Mouse (Mus musculus): ENCODE data around the gene Sp9.

Gene Sp9

GRCm38 (mm10) chr2:73271459-73272161 lies at the start of gene Sp9:
TSS of gene Sp9 (plus strand) at chr2:73271925.
- DNase-seq: peak; percentile 55

DNA sequence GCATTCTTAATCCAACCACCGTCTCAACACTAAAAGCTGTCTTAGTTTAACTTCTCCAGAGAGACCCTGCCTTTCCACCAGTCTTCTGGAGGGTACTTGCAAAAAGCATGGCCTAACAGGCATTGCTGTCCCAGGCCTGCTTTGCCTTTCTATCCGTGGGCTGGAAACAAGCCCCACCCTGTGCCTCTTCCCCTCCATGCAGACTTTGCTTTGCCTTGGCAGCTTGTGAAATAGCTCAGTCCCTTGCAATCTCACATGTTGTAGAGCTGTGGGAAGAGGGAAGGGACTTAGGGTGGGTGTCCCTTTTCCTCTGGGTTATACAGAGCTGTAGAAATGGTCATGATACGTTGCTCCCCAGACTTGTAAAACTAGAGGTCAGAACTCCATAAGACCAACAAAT lies 40.6 kb upstream of the Sp9 start:
- DNase-seq: no peak

GRCm38 (mm10) chr2:73241299-73241698 lies 30.4 kb upstream of the Sp9 start:
- no peak for DNase-seq

DNA sequence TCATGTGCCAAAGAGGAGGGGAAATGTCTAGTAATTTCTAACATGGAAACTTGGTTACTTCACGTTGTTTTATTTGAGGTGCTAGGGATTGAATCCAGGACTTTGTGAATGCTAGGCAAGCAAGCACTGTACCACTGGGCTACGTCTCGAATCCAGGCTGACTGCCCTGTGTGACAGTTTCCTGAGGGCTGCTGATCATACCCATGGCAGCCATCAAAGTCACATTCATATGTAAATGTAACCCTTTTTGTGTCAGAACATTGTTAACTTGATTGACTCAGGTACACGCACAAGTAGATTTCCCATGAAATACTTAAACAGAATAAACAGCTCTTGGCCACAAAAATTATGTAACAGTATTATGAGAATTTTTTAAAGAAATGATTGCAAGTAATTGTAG lies 23.0 kb upstream of the Sp9 start:
- no peak for DNase-seq

DNA sequence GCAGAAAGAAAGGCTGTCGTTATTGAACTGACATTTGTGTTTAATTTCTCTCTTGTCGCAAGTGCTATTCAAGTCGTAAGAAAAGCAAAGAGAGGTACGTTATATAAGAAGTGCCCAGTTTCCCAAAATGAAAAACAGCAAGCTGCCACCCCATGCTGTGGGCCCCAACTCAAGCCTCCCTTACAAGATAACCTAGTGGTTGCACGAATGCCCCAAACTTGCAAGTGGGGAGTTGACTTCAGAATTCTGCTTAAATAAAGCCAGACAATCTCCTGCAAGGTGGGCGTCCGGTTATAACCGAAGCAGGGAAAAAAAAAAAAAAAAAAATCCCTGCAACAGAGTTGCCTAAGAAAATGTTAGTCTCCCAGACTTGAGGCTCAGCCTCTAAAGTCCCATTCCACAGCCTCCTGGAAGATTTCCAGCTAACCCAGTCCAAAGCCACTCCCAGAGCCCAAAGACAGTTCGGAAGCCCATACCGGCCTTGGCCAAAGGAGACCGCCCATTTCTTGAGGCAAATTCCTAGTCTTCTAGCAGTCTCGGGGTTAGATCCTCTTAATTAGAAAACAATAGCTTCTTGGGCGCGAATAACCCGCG lies 8.5 kb upstream of the Sp9 start:
- DNase-seq: no peak

- DNase-seq: no peak
These were observed 7.7 kb upstream of the Sp9 start for GRCm38 (mm10) chr2:73263794-73264610.

DNA sequence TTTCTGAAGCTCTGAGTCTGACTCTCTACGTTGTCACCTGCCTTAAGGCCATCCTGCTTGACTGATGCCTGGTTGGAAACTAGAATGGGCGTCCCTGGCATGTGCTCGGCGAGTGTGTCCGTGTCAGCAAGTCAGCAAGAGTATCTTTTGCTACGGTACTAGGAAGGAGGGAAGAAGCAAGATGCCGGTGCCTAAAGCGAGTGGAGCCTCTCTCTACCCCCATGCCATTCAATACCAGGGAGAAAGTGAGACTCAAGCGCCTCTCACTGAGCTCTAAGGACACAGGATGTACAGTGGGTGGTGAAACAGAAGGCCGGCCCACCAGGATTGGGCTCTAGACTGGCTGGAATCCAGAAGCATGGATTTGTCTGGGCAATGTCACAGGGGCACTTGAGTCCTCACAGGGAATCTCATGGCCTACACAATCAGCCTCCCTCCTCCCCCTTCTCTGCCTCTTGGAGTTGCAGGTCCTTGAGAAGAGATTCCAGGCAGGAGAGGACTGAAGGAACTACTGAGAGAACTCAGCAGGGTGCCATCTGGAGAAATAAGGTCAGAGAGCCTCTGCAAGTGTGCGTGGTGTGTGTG lies 7.0 kb upstream of the Sp9 start:
- DNase-seq: no peak

GRCm38 (mm10) chr2:73266011-73266410 lies 5.7 kb upstream of the Sp9 start:
- DNase-seq: no peak

- no peak for DNase-seq
These were observed 5.1 kb upstream of the Sp9 start for GRCm38 (mm10) chr2:73266623-73267022.

DNA sequence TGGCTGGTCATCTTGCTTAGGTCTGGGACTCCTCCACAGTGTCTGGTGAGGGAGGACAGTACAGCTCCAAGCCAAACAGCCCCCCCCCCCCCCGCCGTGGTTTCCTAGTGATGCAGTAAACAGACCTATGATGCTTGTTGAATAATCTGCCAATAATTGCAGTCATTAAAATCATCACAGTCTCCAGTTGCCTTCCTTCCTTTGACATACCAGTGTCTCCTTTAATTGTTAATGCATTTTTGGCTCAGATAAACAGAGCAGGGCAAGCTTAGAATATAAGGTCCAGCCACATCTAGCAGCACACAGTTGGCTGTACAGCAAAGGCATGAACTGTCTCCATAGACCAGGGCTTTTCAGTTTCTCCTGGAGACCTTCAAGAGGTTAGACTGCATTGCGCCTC lies 4.5 kb upstream of the Sp9 start:
- no peak for DNase-seq

- DNase-seq: no peak
These were observed 3.9 kb upstream of the Sp9 start for GRCm38 (mm10) chr2:73267818-73268217.

- no peak for DNase-seq
These were observed 3.4 kb upstream of the Sp9 start for GRCm38 (mm10) chr2:73268281-73268680.

DNA sequence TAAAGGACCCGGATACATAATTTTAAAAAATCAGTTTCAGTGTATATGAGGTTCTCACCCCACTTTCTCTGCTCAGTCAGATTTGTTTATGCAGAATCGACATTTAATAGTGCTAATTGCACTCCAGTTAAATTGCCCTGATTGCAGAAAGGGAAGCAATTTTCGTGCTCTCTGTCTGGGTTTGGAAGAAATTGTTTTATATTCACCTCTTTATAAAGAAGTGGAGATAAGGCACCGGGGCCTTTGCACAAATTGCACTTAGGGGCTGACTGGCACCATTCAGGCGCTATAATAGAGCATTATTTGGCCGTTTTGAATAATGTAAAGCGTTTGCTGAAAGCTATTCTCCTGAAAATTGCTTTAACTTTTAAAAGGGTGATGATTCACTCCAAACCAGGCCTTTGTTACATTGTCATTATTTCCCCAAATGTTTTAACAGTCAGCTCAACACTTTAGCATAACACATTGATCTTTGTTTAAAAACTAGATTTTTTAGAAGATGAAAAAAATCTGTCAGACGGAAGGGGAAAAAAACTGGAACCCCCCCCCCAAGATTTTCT lies 2.8 kb upstream of the Sp9 start:
- no peak for DNase-seq

GRCm38 (mm10) chr2:73269666-73270065 lies 2.1 kb upstream of the Sp9 start:
- no peak for DNase-seq

- DNase-seq: no peak
These were observed 1.6 kb upstream of the Sp9 start for GRCm38 (mm10) chr2:73270071-73270592.

GRCm38 (mm10) chr2:73270593-73271458 lies 899 bp upstream of the Sp9 start:
- DNase-seq: peak; percentile 20

GRCm38 (mm10) chr2:73272351-73273248 lies 875 bp downstream of the Sp9 start:
- no peak for DNase-seq

- DNase-seq: peak; percentile 28
These were observed 1.8 kb downstream of the Sp9 start for GRCm38 (mm10) chr2:73273249-73274118.

- peak; percentile 11 for DNase-seq
These were observed 2.6 kb downstream of the Sp9 start for GRCm38 (mm10) chr2:73274119-73274920.

Data from right cerebral cortex, postnatal 14 days (tissue).